Mouse (Mus musculus) urinary bladder, postnatal 0 days (tissue): ENCODE measurements around the gene Ubqln4. TPM values are rescaled to one million over a fixed set of nuclear protein-coding genes. Genes with fewer than 3 reads are reported as not detected.

Experiments
- microRNA counts: library from miRNA; unstranded; fragments of <30 nt; microRNA quantifications from one replicate; lab custom pipeline; 2016
- microRNA-seq: library from miRNA; unstranded; fragments of <30 nt; microRNA quantifications from one replicate; pipeline ENCODE4, GENCODE M21; 2016
- polyA plus RNA-seq: library from polyadenylated mRNA; unstranded; fragments of >200 nt; fragmentation: Nextera tagmentation; extraction: Ambion mirVana; gene quantifications from 2 replicates; pipeline ENCODE4 v1.2.1, GENCODE M21; 2015

The Ubqln4 gene
- 14.4 and 16.4 TPM in 2 replicates for polyA plus RNA-seq

GRCm38 (mm10) chr3:88553525-88553879, at the start of gene Ubqln4:
Ubqln4 (plus strand) TSS chr3:88553758.

DNA sequence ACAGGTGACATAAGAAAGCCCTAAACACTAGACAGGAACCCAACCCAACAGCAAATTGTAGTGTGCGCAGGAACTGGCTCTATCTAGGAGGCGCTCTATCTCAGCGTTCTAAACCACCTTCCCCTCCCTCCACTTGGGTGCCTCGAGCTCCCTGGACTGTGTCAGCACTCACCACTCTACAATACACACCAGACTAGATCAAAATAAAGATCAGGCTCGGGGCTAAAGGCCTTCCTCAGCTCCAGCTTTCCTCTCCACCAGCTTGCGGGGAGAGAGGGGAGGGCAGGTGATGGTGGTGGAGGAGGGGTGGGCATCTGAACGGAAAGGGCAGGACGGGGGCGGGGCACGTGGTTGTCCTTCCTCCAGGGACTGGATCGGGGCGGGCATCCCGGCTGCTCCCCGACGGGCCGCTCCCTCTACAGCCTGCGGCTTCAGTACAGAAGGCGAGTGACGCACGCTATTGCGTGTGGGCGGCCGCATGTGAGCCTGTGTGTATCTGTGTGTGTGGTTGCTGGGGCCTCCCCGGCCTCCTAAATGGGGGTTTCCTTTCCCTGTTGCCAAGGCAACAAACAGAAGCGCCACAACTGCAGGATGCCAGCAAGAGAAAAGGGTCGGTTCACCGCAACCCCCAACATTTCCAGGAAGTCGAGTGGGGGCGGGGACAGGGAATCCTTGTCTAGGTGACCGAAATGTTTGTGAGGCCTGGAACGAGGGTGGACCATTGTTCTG, 43.7 kb upstream of the Ubqln4 start, which contains the start of gene Lmna:
Lmna (minus strand) TSS at position 265 of the 729 bp plus-strand sequence.

DNA sequence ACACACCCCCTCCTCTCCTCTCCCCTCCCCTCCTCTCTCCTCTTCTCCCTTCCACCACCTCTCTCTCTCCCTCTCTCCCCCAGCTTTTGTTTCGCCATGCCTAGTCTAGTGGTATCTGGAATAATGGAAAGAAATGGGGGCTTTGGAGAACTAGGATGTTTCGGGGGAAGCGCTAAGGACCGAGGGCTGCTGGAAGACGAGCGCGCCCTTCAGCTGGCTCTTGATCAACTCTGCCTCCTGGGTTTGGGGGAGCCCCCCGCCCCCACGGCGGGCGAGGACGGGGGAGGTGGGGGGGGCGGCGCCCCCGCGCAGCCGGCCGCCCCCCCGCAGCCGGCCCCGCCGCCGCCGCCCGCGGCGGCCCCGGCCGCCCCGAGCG, 21.3 kb upstream of the Ubqln4 start, which contains the start of gene Mex3a:
Mex3a (plus strand) TSS at position 97 of the 376 bp plus-strand sequence.

GRCm38 (mm10) chr3:88548180-88548917, 5.2 kb upstream of the Ubqln4 start, which contains the start of gene Rab25:
Rab25 (minus strand) TSS chr3:88548300.

GRCm38 (mm10) chr3:88552676-88553524, 658 bp upstream of the Ubqln4 start, which contains the start of gene Lamtor2:
Lamtor2 (minus strand) TSS chr3:88553074.

DNA sequence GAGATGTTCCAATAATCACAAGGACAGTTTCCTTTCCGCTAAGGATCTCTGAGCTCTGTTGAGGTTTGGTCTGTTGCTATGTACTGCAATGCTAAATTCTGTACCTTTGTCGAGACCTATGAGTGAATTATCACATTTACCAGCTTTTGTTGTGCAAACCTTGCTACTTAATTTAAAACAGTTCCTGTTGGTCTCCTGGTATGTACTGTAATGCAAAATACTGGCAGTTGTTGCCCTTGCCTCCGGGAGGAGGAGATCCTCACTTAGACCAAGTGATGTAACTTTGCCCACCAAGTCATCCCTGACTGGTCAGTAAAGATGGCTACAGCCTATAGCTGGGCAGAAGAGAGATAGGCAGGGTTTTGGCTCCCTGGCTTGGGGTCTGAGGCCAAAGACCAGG, 22.0 kb downstream of the Ubqln4 start, which contains the start of gene Ssr2:
Ssr2 (plus strand) TSS at position 337 of the 400 bp plus-strand sequence.

GRCm38 (mm10) chr3:88605666-88606065, 52.1 kb downstream of the Ubqln4 start, which contains the start of gene Arhgef2:
Arhgef2 (plus strand) TSS chr3:88605966.

MicroRNA genes within 50 kb of the gene (microRNA counts, 519-probe panel; counts per million panel counts)
- microRNA mmu-miR-1905 (lab: Ali Mortazavi, UCI): not detected

Small RNAs within 50 kb of the gene (microRNA-seq; reads per million reads assigned to microRNA genes)
- not detected for gene Mir1905

Other genes with a start within 250 kb of the Ubqln4 start
- 157 and 169 TPM in 2 replicates for gene Glmp, start 228.7 kb upstream of the Ubqln4 start, polyA plus RNA-seq
- gene Tmem79, start 217.6 kb upstream of the Ubqln4 start, polyA plus RNA-seq: 29.9 and 30.1 TPM in 2 replicates
- 25.6 and 28.1 TPM in 2 replicates for gene Smg5, start 217.5 kb upstream of the Ubqln4 start, polyA plus RNA-seq
- gene Paqr6, start 189.2 kb upstream of the Ubqln4 start, polyA plus RNA-seq: 45.2 and 47.2 TPM in 2 replicates
- 1.2 and 1.5 TPM in 2 replicates for gene Bglap3, start 181.0 kb upstream of the Ubqln4 start, polyA plus RNA-seq
- gene Bglap2, start 175.1 kb upstream of the Ubqln4 start, polyA plus RNA-seq: 4.9 and 8.9 TPM in 2 replicates
- 0.49 TPM in 1 of 2 replicates, not detected in the other for gene Bglap, start 169.3 kb upstream of the Ubqln4 start, polyA plus RNA-seq
- 45.0 and 46.8 TPM in 2 replicates for gene Pmf1, start 143.4 kb upstream of the Ubqln4 start, polyA plus RNA-seq
- gene Slc25a44, start 128.6 kb upstream of the Ubqln4 start, polyA plus RNA-seq: 10.1 TPM in 2 replicates
- 17.7 and 20.0 TPM in 2 replicates for gene Sema4a, start 92.6 kb upstream of the Ubqln4 start, polyA plus RNA-seq
- gene Lmna, start 43.8 kb upstream of the Ubqln4 start, polyA plus RNA-seq: 294 and 327 TPM in 2 replicates
- 2.1 TPM in 2 replicates for gene Mex3a, start 21.4 kb upstream of the Ubqln4 start, polyA plus RNA-seq
- 90.9 and 91.9 TPM in 2 replicates for gene Rab25, start 5.5 kb upstream of the Ubqln4 start, polyA plus RNA-seq
- gene Lamtor2, start 684 bp upstream of the Ubqln4 start, polyA plus RNA-seq: 127 and 138 TPM in 2 replicates
- 191 and 192 TPM in 2 replicates for gene Ssr2, start 22.1 kb downstream of the Ubqln4 start, polyA plus RNA-seq
- 30.4 and 30.5 TPM in 2 replicates for gene Arhgef2, start 52.2 kb downstream of the Ubqln4 start, polyA plus RNA-seq
- gene Rxfp4, start 99.4 kb downstream of the Ubqln4 start, polyA plus RNA-seq: not detected in 2 replicates
- gene Khdc4, start 132.0 kb downstream of the Ubqln4 start, polyA plus RNA-seq: 36.9 and 43.8 TPM in 2 replicates
- gene Rit1, start 163.1 kb downstream of the Ubqln4 start, polyA plus RNA-seq: 71.1 and 85.1 TPM in 2 replicates
- gene Syt11, start 221.4 kb downstream of the Ubqln4 start, polyA plus RNA-seq: 3.7 and 4.0 TPM in 2 replicates